Mouse (Mus musculus): ENCODE data around the gene Mef2d. TPM values are rescaled to one million over a fixed set of nuclear protein-coding genes. Genes with fewer than 3 reads are reported as not detected.

Mef2d gene
- polyA plus RNA-seq, 1 experiment from 2014 or later = 41.7 TPM

GRCm38 (mm10) chr3:88140178-88140902 is 1.8 kb upstream of the Mef2d start:
- Histone ChIP-seq H3K4me2 (ENCODE audit: low read depth, low read length) (peak overlapping the region; percentile 95), H3K4me1 (ENCODE audit: control insufficient read depth, insufficient read depth, low read length) (peaks cover 43% of the 10 kb centered on the region), H3K27me3 (replicated peaks; ENCODE audit: control insufficient read depth, insufficient read depth, low read length) (no peaks in the 10 kb centered on the region), H3K9me3 (ENCODE audit: control insufficient read depth, low read length) (no peaks in the 10 kb centered on the region), H3K36me3 (ENCODE audit: control insufficient read depth, insufficient read depth, low read length) (no peaks in the 10 kb centered on the region), H3K9ac (ENCODE audit: low read depth, low read length) (no peak overlapping the region), H3K27ac (replicated peaks; ENCODE audit: low read depth, low read length) (peak overlapping the region; percentile 99), H3K4me3 (ENCODE audit: low read depth, low read length) (peak overlapping the region; percentile 54; the same call in 1 of the 2 replicates)
- DNase-seq (ENCODE audit: low spot score) (peak; percentile 89), ATAC-seq (ENCODE audit: low read depth) (no peak)
- 10% methylated on average over 11 of the region's 11 CpGs for WGBS

- ATAC-seq (ENCODE audit: low read depth) = no peak
- Histone ChIP-seq H3K36me3 (ENCODE audit: control insufficient read depth, insufficient read depth, low read length) (no peaks in the 10 kb centered on the region), H3K4me1 (ENCODE audit: control insufficient read depth, insufficient read depth, low read length) (peaks cover 49% of the 10 kb centered on the region), H3K9me3 (ENCODE audit: control insufficient read depth, low read length) (no peaks in the 10 kb centered on the region), H3K9ac (ENCODE audit: low read depth, low read length) (no peak overlapping the region), H3K27me3 (replicated peaks; ENCODE audit: control insufficient read depth, insufficient read depth, low read length) (no peaks in the 10 kb centered on the region), H3K4me3 (ENCODE audit: low read depth, low read length) (peak overlapping the region; percentile 85), H3K4me2 (ENCODE audit: low read depth, low read length) (peak overlapping the region; percentile 95), H3K27ac (replicated peaks; ENCODE audit: low read depth, low read length) (peak overlapping the region; percentile 99)
- 28% methylated on average over 6 of the region's 6 CpGs for WGBS
- no peak for DNase-seq (ENCODE audit: low spot score)
These were observed 1.2 kb upstream of the Mef2d start for GRCm38 (mm10) chr3:88140903-88141430.

- ATAC-seq (ENCODE audit: low read depth) = no peak
These were observed 759 bp upstream of the Mef2d start for GRCm38 (mm10) chr3:88141439-88141786.

GRCm38 (mm10) chr3:88142546-88142915 is 359 bp downstream of the Mef2d start:
- H3K36me3 ChIP-seq (ENCODE audit: control insufficient read depth, insufficient read depth, low read length) = 0 out of 2 replicates have a peak, but pooled peaks cover 2% of the 10 kb centered on the region
- H3K27ac ChIP-seq (replicated peaks; ENCODE audit: low read depth, low read length) = peak overlapping the region; percentile 99
- peak overlapping the region; percentile 95 for H3K4me2 ChIP-seq (ENCODE audit: low read depth, low read length)
- H3K27me3 ChIP-seq (replicated peaks; ENCODE audit: control insufficient read depth, insufficient read depth, low read length) = no peaks in the 10 kb centered on the region
- peaks cover 55% of the 10 kb centered on the region for H3K4me1 ChIP-seq (ENCODE audit: control insufficient read depth, insufficient read depth, low read length)
- H3K9me3 ChIP-seq (ENCODE audit: control insufficient read depth, low read length) = no peaks in the 10 kb centered on the region
- H3K4me3 ChIP-seq (ENCODE audit: low read depth, low read length) = peak overlapping the region; percentile 85
- ATAC-seq (ENCODE audit: low read depth) (peak; percentile 34), DNase-seq (ENCODE audit: low spot score) (no peak)
- under 1% methylated on average over 22 of the region's 57 CpGs for WGBS
- peak overlapping the region; percentile 90 for H3K9ac ChIP-seq (ENCODE audit: low read depth, low read length)

More at GRCm38 (mm10) chr3:88141439-88141786, 759 bp upstream of the Mef2d start:
- WGBS = 11% methylated on average over 9 of the region's 9 CpGs
- Histone ChIP-seq H3K4me1 (ENCODE audit: control insufficient read depth, insufficient read depth, low read length) (peaks cover 54% of the 10 kb centered on the region), H3K27me3 (replicated peaks; ENCODE audit: control insufficient read depth, insufficient read depth, low read length) (no peaks in the 10 kb centered on the region), H3K4me2 (ENCODE audit: low read depth, low read length) (peak overlapping the region; percentile 95), H3K4me3 (ENCODE audit: low read depth, low read length) (peak overlapping the region; percentile 85), H3K9me3 (ENCODE audit: control insufficient read depth, low read length) (no peaks in the 10 kb centered on the region), H3K27ac (replicated peaks; ENCODE audit: low read depth, low read length) (peak overlapping the region; percentile 99), H3K36me3 (ENCODE audit: control insufficient read depth, insufficient read depth, low read length) (no peaks in the 10 kb centered on the region), H3K9ac (ENCODE audit: low read depth, low read length) (peak overlapping the region; percentile 90)
- DNase-seq (ENCODE audit: low spot score) = no peak

GRCm38 (mm10) chr3:88142916-88143771 is 972 bp downstream of the Mef2d start:
- Histone ChIP-seq H3K4me1 (ENCODE audit: control insufficient read depth, insufficient read depth, low read length) (peaks cover 58% of the 10 kb centered on the region), H3K36me3 (ENCODE audit: control insufficient read depth, insufficient read depth, low read length) (0 out of 2 replicates have a peak, but pooled peaks cover 4% of the 10 kb centered on the region), H3K9me3 (ENCODE audit: control insufficient read depth, low read length) (no peaks in the 10 kb centered on the region), H3K9ac (ENCODE audit: low read depth, low read length) (peak overlapping the region; percentile 90), H3K27ac (replicated peaks; ENCODE audit: low read depth, low read length) (peak overlapping the region; percentile 99), H3K4me3 (ENCODE audit: low read depth, low read length) (peak overlapping the region; percentile 85), H3K27me3 (replicated peaks; ENCODE audit: control insufficient read depth, insufficient read depth, low read length) (no peaks in the 10 kb centered on the region), H3K4me2 (ENCODE audit: low read depth, low read length) (peak overlapping the region; percentile 95)
- DNase-seq (ENCODE audit: low spot score) = peak; percentile 58
- ATAC-seq (ENCODE audit: low read depth) = no peak
- WGBS = under 1% methylated on average over 29 of the region's 33 CpGs

GRCm38 (mm10) chr3:88143961-88144486 is 1.9 kb downstream of the Mef2d start:
- H3K27ac ChIP-seq (replicated peaks; ENCODE audit: low read depth, low read length) = peak overlapping the region; percentile 99; the same call in 1 of the 2 replicates
- no peak for ATAC-seq (ENCODE audit: low read depth)

GRCm38 (mm10) chr3:88144648-88145410 is 2.7 kb downstream of the Mef2d start:
- Histone ChIP-seq H3K27me3 (replicated peaks; ENCODE audit: control insufficient read depth, insufficient read depth, low read length) (no peaks in the 10 kb centered on the region), H3K9ac (ENCODE audit: low read depth, low read length) (peak overlapping the region; percentile 90), H3K4me2 (ENCODE audit: low read depth, low read length) (peak overlapping the region; percentile 95), H3K4me3 (ENCODE audit: low read depth, low read length) (peak overlapping the region; percentile 85), H3K9me3 (ENCODE audit: control insufficient read depth, low read length) (no peaks in the 10 kb centered on the region), H3K36me3 (ENCODE audit: control insufficient read depth, insufficient read depth, low read length) (0 out of 2 replicates have a peak, but pooled peaks cover 4% of the 10 kb centered on the region), H3K27ac (replicated peaks; ENCODE audit: low read depth, low read length) (peak overlapping the region; percentile 11; the same call in 1 of the 2 replicates), H3K4me1 (ENCODE audit: control insufficient read depth, insufficient read depth, low read length) (peaks cover 68% of the 10 kb centered on the region)
- no peak for ATAC-seq (ENCODE audit: low read depth)
- 63% methylated on average over 6 of the region's 6 CpGs for WGBS
- DNase-seq (ENCODE audit: low spot score) = no peak

More at GRCm38 (mm10) chr3:88143961-88144486, 1.9 kb downstream of the Mef2d start:
- Histone ChIP-seq H3K9me3 (ENCODE audit: control insufficient read depth, low read length) (no peaks in the 10 kb centered on the region), H3K4me2 (ENCODE audit: low read depth, low read length) (peak overlapping the region; percentile 95), H3K9ac (ENCODE audit: low read depth, low read length) (peak overlapping the region; percentile 90), H3K4me1 (ENCODE audit: control insufficient read depth, insufficient read depth, low read length) (peaks cover 67% of the 10 kb centered on the region), H3K27me3 (replicated peaks; ENCODE audit: control insufficient read depth, insufficient read depth, low read length) (no peaks in the 10 kb centered on the region), H3K4me3 (ENCODE audit: low read depth, low read length) (peak overlapping the region; percentile 85), H3K36me3 (ENCODE audit: control insufficient read depth, insufficient read depth, low read length) (0 out of 2 replicates have a peak, but pooled peaks cover 4% of the 10 kb centered on the region)
- DNase-seq (ENCODE audit: low spot score) = peak; percentile 59
- WGBS = 17% methylated on average over 5 of the region's 5 CpGs
